In genomic region chr12:102743589-102744574, GRCm38 (mm10) we compare ENCODE assay signal across 8 mouse cellular contexts. TPM values are rescaled to one million over a fixed set of nuclear protein-coding genes. Genes with fewer than 3 reads are reported as not detected.
DNase-seq lines count a peak whose midpoint lies in the region; ATAC-seq lines count a peak whose summit lies in the region.

Moap1 (minus strand) TSS chr12:102743661.
Tmem251 (plus strand) TSS chr12:102743762.

- peak; percentile 97 for ATAC-seq in limb, embryonic 13.5 days (ENCODE audit: low FRiP score, low read depth)
- ATAC-seq in midbrain, embryonic 15.5 days (replicated peaks) = peak; percentile 97

- H3K27me3 ChIP-seq in embryonic facial prominence, embryonic 10.5 days (replicated peaks; ENCODE audit: low read depth, poor library complexity, severe bottlenecking) = no peaks in the 10 kb centered on the region
- no peaks in the 10 kb centered on the region for H3K27me3 ChIP-seq in limb, embryonic 13.5 days
- H3K27me3 ChIP-seq in midbrain, embryonic 15.5 days (replicated peaks) = no peaks in the 10 kb centered on the region

- H3K4me3 ChIP-seq in embryonic facial prominence, embryonic 10.5 days = peak within 1 kb of the TSS; percentile 94
- peak within 1 kb of the TSS; percentile 81 for H3K4me3 ChIP-seq in limb, embryonic 13.5 days
- peak within 1 kb of the TSS; percentile 83 for H3K4me3 ChIP-seq in midbrain, embryonic 15.5 days

- H3K9me3 ChIP-seq in embryonic facial prominence, embryonic 10.5 days = no peaks in the 10 kb centered on the region
- H3K9me3 ChIP-seq in limb, embryonic 13.5 days = no peaks in the 10 kb centered on the region
- H3K9me3 ChIP-seq in midbrain, embryonic 15.5 days = no peaks in the 10 kb centered on the region

- H3K36me3 ChIP-seq in embryonic facial prominence, embryonic 10.5 days (replicated peaks) = peaks cover 40% of the 10 kb centered on the region
- peaks cover 13% of the 10 kb centered on the region for H3K36me3 ChIP-seq in limb, embryonic 13.5 days
- H3K36me3 ChIP-seq in midbrain, embryonic 15.5 days (replicated peaks) = no peaks in the 10 kb centered on the region

- WGBS in embryonic facial prominence, embryonic 10.5 days = under 1% methylated on average over 63 of the region's 63 CpGs
- under 1% methylated on average over 58 of the region's 63 CpGs for WGBS in limb, embryonic 13.5 days
- under 1% methylated on average over 63 of the region's 63 CpGs for WGBS in midbrain, embryonic 15.5 days

- H3K27ac ChIP-seq in embryonic facial prominence, embryonic 10.5 days (replicated peaks) = peak within 1 kb of the TSS; percentile 93
- H3K27ac ChIP-seq in limb, embryonic 13.5 days = peak within 1 kb of the TSS; percentile 85
- H3K27ac ChIP-seq in midbrain, embryonic 15.5 days = peak within 1 kb of the TSS; percentile 96

- H3K9ac ChIP-seq in limb, embryonic 13.5 days = peak within 1 kb of the TSS; percentile 91
- H3K9ac ChIP-seq in midbrain, embryonic 15.5 days = peak within 1 kb of the TSS; percentile 88

- DNase-seq in layer of hippocampus, adult 11-12 months (ENCODE audit: low spot score) = peak; percentile 89
- no peak for DNase-seq in layer of hippocampus, adult 9-10 months (ENCODE audit: low spot score)
- peak; percentile 93 for DNase-seq in embryonic facial prominence, embryonic 10.5 days (ENCODE audit: low spot score)
- DNase-seq in heart, adult 11 months = peak; percentile 99
- DNase-seq in kidney, adult 18-20 months = peak; percentile 92
- DNase-seq in spleen, adult 18-20 months = peak; percentile 84 to 87

- H3K4me1 ChIP-seq in embryonic facial prominence, embryonic 10.5 days = peaks cover 25% of the 10 kb centered on the region
- peaks cover 20% of the 10 kb centered on the region for H3K4me1 ChIP-seq in limb, embryonic 13.5 days
- peaks cover 29% of the 10 kb centered on the region for H3K4me1 ChIP-seq in midbrain, embryonic 15.5 days

- H3K4me2 ChIP-seq in limb, embryonic 13.5 days (replicated peaks) = peak within 1 kb of the TSS; percentile 78
- H3K4me2 ChIP-seq in midbrain, embryonic 15.5 days = peak within 1 kb of the TSS; percentile 88

RNA-seq across cellular contexts. Expression of gene Moap1, which starts in this region (rescaled TPM):
- polyA plus RNA-seq in embryonic facial prominence, embryonic 10.5 days (2016; fragmentation: Nextera tagmentation; extraction: Ambion mirVana) = 35.4 and 36.9 TPM in 2 replicates
- polyA plus RNA-seq in limb, embryonic 13.5 days (2015; fragmentation: Nextera tagmentation; extraction: Ambion mirVana) = 28.1 and 30.2 TPM in 2 replicates
- 73.2 and 73.3 TPM in 2 replicates for polyA plus RNA-seq in midbrain, embryonic 15.5 days (2015; fragmentation: Nextera tagmentation; extraction: Ambion mirVana)

RNA-seq across cellular contexts. Expression of gene Tmem251, which starts in this region (rescaled TPM):
- polyA plus RNA-seq in embryonic facial prominence, embryonic 10.5 days (2016; fragmentation: Nextera tagmentation; extraction: Ambion mirVana) = 9.7 and 11.2 TPM in 2 replicates
- 10.2 and 10.4 TPM in 2 replicates for polyA plus RNA-seq in limb, embryonic 13.5 days (2015; fragmentation: Nextera tagmentation; extraction: Ambion mirVana)
- polyA plus RNA-seq in midbrain, embryonic 15.5 days (2015; fragmentation: Nextera tagmentation; extraction: Ambion mirVana) = 11.9 and 13.2 TPM in 2 replicates
